Mouse (Mus musculus): ENCODE data around the gene Sdhb. TPM values are rescaled to one million over a fixed set of nuclear protein-coding genes. Genes with fewer than 3 reads are reported as not detected.

Gene Sdhb
- polyA plus RNA-seq, 1 experiment: 103 TPM

DNA sequence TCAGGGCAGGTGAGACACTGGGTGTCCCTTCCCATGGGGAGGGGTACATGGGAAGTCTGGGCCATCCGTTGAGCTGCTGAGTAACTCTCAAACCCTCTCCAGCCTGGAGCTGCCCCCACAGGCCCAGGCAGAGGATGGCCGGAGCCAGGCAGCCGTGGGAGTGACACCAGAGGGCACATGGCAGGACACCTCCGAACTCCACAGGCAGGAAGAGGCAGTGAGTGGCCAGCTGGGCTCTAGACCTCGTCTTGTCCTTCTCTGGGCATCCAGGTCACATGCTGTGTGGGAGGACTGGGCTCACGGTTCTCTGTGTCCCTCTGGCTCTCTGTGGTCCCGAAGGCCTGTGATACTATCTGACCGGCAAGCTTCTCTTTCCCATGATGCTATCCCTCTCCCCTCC is 32.8 kb downstream of the Sdhb start:
- Histone ChIP-seq H3K27ac (ENCODE audit: insufficient read depth, low read length) (no peak overlapping the region), H3K36me3 (ENCODE audit: control insufficient read depth, insufficient read depth, low read length, poor library complexity, severe bottlenecking) (no peaks in the 10 kb centered on the region), H3K9ac (ENCODE audit: low read depth, poor library complexity, severe bottlenecking) (no peak overlapping the region), H3K9me3 (replicated peaks; ENCODE audit: control insufficient read depth, insufficient read depth, low read length, poor library complexity, severe bottlenecking) (no peaks in the 10 kb centered on the region), H3K27me3 (ENCODE audit: control insufficient read depth, insufficient read depth, low read length, poor library complexity, severe bottlenecking) (no peaks in the 10 kb centered on the region), H3K4me3 (ENCODE audit: low read depth, low read length) (no peak overlapping the region), H3K4me1 (ENCODE audit: control insufficient read depth, insufficient read depth, low read length) (no peaks in the 10 kb centered on the region)
- TF ChIP-seq CTCF (IDR thresholded peaks at IDR 0.05; ENCODE audit: low read depth, low read length) (no peak), EP300 (IDR thresholded peaks at IDR 0.05; ENCODE audit: insufficient read depth, low read depth, low read length) (no peak), POLR2A (IDR thresholded peaks at IDR 0.05; ENCODE audit: insufficient read depth, low read length) (no peak)

GRCm38 (mm10) chr4:140995811-140996210 is 34.8 kb downstream of the Sdhb start:
- H3K27me3 ChIP-seq (ENCODE audit: control insufficient read depth, insufficient read depth, low read length, poor library complexity, severe bottlenecking): no peaks in the 10 kb centered on the region
- H3K9ac ChIP-seq (ENCODE audit: low read depth, poor library complexity, severe bottlenecking): no peak overlapping the region
- no peak for TF ChIP-seq POLR2A (IDR thresholded peaks at IDR 0.05; ENCODE audit: insufficient read depth, low read length)
- no peak for TF ChIP-seq CTCF (IDR thresholded peaks at IDR 0.05; ENCODE audit: low read depth, low read length)
- TF ChIP-seq EP300 (IDR thresholded peaks at IDR 0.05; ENCODE audit: insufficient read depth, low read depth, low read length): no peak
- H3K9me3 ChIP-seq (replicated peaks; ENCODE audit: control insufficient read depth, insufficient read depth, low read length, poor library complexity, severe bottlenecking): no peaks in the 10 kb centered on the region
- H3K4me3 ChIP-seq (ENCODE audit: low read depth, low read length): no peak overlapping the region
- no peak overlapping the region for H3K27ac ChIP-seq (ENCODE audit: insufficient read depth, low read length)
- no peaks in the 10 kb centered on the region for H3K4me1 ChIP-seq (ENCODE audit: control insufficient read depth, insufficient read depth, low read length)
- no peaks in the 10 kb centered on the region for H3K36me3 ChIP-seq (ENCODE audit: control insufficient read depth, insufficient read depth, low read length, poor library complexity, severe bottlenecking)

GRCm38 (mm10) chr4:140996812-140997211 is 35.8 kb downstream of the Sdhb start:
- no peaks in the 10 kb centered on the region for H3K36me3 ChIP-seq (ENCODE audit: control insufficient read depth, insufficient read depth, low read length, poor library complexity, severe bottlenecking)

GRCm38 (mm10) chr4:141005983-141006382 is 45.0 kb downstream of the Sdhb start:
- no peaks in the 10 kb centered on the region for H3K4me1 ChIP-seq (ENCODE audit: control insufficient read depth, insufficient read depth, low read length)
- H3K27ac ChIP-seq (ENCODE audit: insufficient read depth, low read length): no peak overlapping the region
- no peak overlapping the region for H3K9ac ChIP-seq (ENCODE audit: low read depth, poor library complexity, severe bottlenecking)
- H3K4me3 ChIP-seq (ENCODE audit: low read depth, low read length): no peak overlapping the region
- H3K36me3 ChIP-seq (ENCODE audit: control insufficient read depth, insufficient read depth, low read length, poor library complexity, severe bottlenecking): no peaks in the 10 kb centered on the region
- no peaks in the 10 kb centered on the region for H3K27me3 ChIP-seq (ENCODE audit: control insufficient read depth, insufficient read depth, low read length, poor library complexity, severe bottlenecking)
- TF ChIP-seq POLR2A (IDR thresholded peaks at IDR 0.05; ENCODE audit: insufficient read depth, low read length) (no peak), CTCF (IDR thresholded peaks at IDR 0.05; ENCODE audit: low read depth, low read length) (peak; percentile 70), EP300 (IDR thresholded peaks at IDR 0.05; ENCODE audit: insufficient read depth, low read depth, low read length) (no peak)
- H3K9me3 ChIP-seq (replicated peaks; ENCODE audit: control insufficient read depth, insufficient read depth, low read length, poor library complexity, severe bottlenecking): peaks cover 9% of the 10 kb centered on the region; the same call in 1 of the 2 replicates

More at GRCm38 (mm10) chr4:140996812-140997211, 35.8 kb downstream of the Sdhb start:
- TF ChIP-seq POLR2A (IDR thresholded peaks at IDR 0.05; ENCODE audit: insufficient read depth, low read length) (no peak), EP300 (IDR thresholded peaks at IDR 0.05; ENCODE audit: insufficient read depth, low read depth, low read length) (no peak), CTCF (IDR thresholded peaks at IDR 0.05; ENCODE audit: low read depth, low read length) (no peak)
- Histone ChIP-seq H3K9me3 (replicated peaks; ENCODE audit: control insufficient read depth, insufficient read depth, low read length, poor library complexity, severe bottlenecking) (no peaks in the 10 kb centered on the region), H3K4me3 (ENCODE audit: low read depth, low read length) (no peak overlapping the region), H3K4me1 (ENCODE audit: control insufficient read depth, insufficient read depth, low read length) (no peaks in the 10 kb centered on the region), H3K27ac (ENCODE audit: insufficient read depth, low read length) (no peak overlapping the region), H3K9ac (ENCODE audit: low read depth, poor library complexity, severe bottlenecking) (no peak overlapping the region), H3K27me3 (ENCODE audit: control insufficient read depth, insufficient read depth, low read length, poor library complexity, severe bottlenecking) (no peaks in the 10 kb centered on the region)

- no peak overlapping the region for H3K4me3 ChIP-seq (ENCODE audit: low read depth, low read length)
- H3K36me3 ChIP-seq (ENCODE audit: control insufficient read depth, insufficient read depth, low read length, poor library complexity, severe bottlenecking): no peaks in the 10 kb centered on the region
- peaks cover 9% of the 10 kb centered on the region; the same call in 1 of the 2 replicates for H3K9me3 ChIP-seq (replicated peaks; ENCODE audit: control insufficient read depth, insufficient read depth, low read length, poor library complexity, severe bottlenecking)
- no peak overlapping the region for H3K9ac ChIP-seq (ENCODE audit: low read depth, poor library complexity, severe bottlenecking)
- no peaks in the 10 kb centered on the region for H3K27me3 ChIP-seq (ENCODE audit: control insufficient read depth, insufficient read depth, low read length, poor library complexity, severe bottlenecking)
- H3K4me1 ChIP-seq (ENCODE audit: control insufficient read depth, insufficient read depth, low read length): no peaks in the 10 kb centered on the region
- H3K27ac ChIP-seq (ENCODE audit: insufficient read depth, low read length): no peak overlapping the region
- TF ChIP-seq EP300 (IDR thresholded peaks at IDR 0.05; ENCODE audit: insufficient read depth, low read depth, low read length): no peak
- no peak for TF ChIP-seq POLR2A (IDR thresholded peaks at IDR 0.05; ENCODE audit: insufficient read depth, low read length)
- no peak for TF ChIP-seq CTCF (IDR thresholded peaks at IDR 0.05; ENCODE audit: low read depth, low read length)
These were observed 47.0 kb downstream of the Sdhb start for GRCm38 (mm10) chr4:141008028-141008427.

DNA sequence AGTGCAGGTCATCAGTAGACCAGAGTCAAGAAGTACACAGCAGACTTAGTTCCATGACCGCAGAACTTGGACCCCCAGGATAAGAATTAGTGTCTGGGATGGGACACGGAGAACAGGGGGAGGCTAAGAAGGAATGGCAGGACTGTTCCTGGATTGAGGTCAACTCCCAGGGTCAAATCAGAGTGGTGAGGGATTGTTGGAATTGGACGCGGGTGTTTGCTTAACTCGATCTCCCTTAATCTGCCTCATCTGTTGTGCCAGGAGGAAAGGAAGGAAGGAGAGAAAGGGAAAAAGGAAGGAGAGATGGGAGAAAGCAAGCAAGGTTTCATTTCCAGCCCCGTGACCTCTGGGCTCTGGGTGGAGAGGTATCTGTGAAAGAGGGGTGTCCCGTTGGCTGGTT is 49.1 kb downstream of the Sdhb start, which contains the start of gene Mfap2:
Gene Mfap2 (plus strand): TSS at position 301 of the 400 bp plus-strand sequence.
- no peaks in the 10 kb centered on the region for H3K27me3 ChIP-seq (ENCODE audit: control insufficient read depth, insufficient read depth, low read length, poor library complexity, severe bottlenecking)
- TF ChIP-seq EP300 (IDR thresholded peaks at IDR 0.05; ENCODE audit: insufficient read depth, low read depth, low read length): no peak
- TF ChIP-seq CTCF (IDR thresholded peaks at IDR 0.05; ENCODE audit: low read depth, low read length): no peak
- TF ChIP-seq POLR2A (IDR thresholded peaks at IDR 0.05; ENCODE audit: insufficient read depth, low read length): no peak
- peak within 1 kb of the TSS; percentile 23; the same call in 1 of the 2 replicates for H3K9ac ChIP-seq (ENCODE audit: low read depth, poor library complexity, severe bottlenecking)
- H3K9me3 ChIP-seq (replicated peaks; ENCODE audit: control insufficient read depth, insufficient read depth, low read length, poor library complexity, severe bottlenecking): peaks cover 9% of the 10 kb centered on the region; the same call in 1 of the 2 replicates
- no peaks in the 10 kb centered on the region for H3K4me1 ChIP-seq (ENCODE audit: control insufficient read depth, insufficient read depth, low read length)
- H3K36me3 ChIP-seq (ENCODE audit: control insufficient read depth, insufficient read depth, low read length, poor library complexity, severe bottlenecking): no peaks in the 10 kb centered on the region
- H3K4me3 ChIP-seq (ENCODE audit: low read depth, low read length): peak within 1 kb of the TSS; percentile 43
- H3K27ac ChIP-seq (ENCODE audit: insufficient read depth, low read length): no peak within 1 kb of the TSS
